Mouse (Mus musculus): ENCODE measurements around the gene Ssb. TPM values are rescaled to one million over a fixed set of nuclear protein-coding genes. Genes with fewer than 3 reads are reported as not detected.
"Not testable (repeated sequence)": the region's sequence is repeated elsewhere in the genome, so short reads cannot be mapped to it uniquely, and the experiment has no call there.

Gene Ssb
- total and polyA plus RNA-seq, 3 experiments: 41.7 to 574 (median 427) TPM

GRCm38 (mm10) chr2:69895502-69896223 lies 34.3 kb downstream of the Ssb start:
- Histone ChIP-seq H3K4me3 (ENCODE audit: low read depth, low read length) (no peak overlapping the region; the same call in 1 of the 2 replicates), H3K4me1 (ENCODE audit: insufficient read depth, low read depth, low read length) (peaks cover 49% of the 10 kb centered on the region), H3K27me3 (ENCODE audit: insufficient read depth, low read length) (no peaks in the 10 kb centered on the region), H3K9me3 (replicated peaks) (no peaks in the 10 kb centered on the region), H3K36me3 (replicated peaks) (peaks cover 10% of the 10 kb centered on the region)
- TF ChIP-seq POLR2AphosphoS5 (IDR thresholded peaks at IDR 0.05; ENCODE audit: insufficient replicate concordance, low read depth, low read length): no peak
- TF ChIP-seq TAL1 (conservative IDR thresholded peaks at IDR 0.05; ENCODE audit: low read depth, low read length): no peak
- peak; percentile 44; the same call in 1 of the 2 replicates for TF ChIP-seq CTCF (IDR thresholded peaks at IDR 0.05; ENCODE audit: low read depth, low read length)
- DNase-seq (ENCODE audit: low spot score): no peak
- ATAC-seq (ENCODE audit: extremely low read depth, insufficient number of reproducible peaks, low FRiP score, poor library complexity, severe bottlenecking): no peak

GRCm38 (mm10) chr2:69896224-69896581 lies 34.8 kb downstream of the Ssb start:
- no peaks in the 10 kb centered on the region for H3K27me3 ChIP-seq (ENCODE audit: insufficient read depth, low read length)
- H3K4me1 ChIP-seq (ENCODE audit: insufficient read depth, low read depth, low read length): peaks cover 43% of the 10 kb centered on the region
- H3K36me3 ChIP-seq (replicated peaks): peaks cover 14% of the 10 kb centered on the region
- TF ChIP-seq GATA2 (IDR thresholded peaks at IDR 0.05; ENCODE audit: borderline replicate concordance, low read depth, low read length) (no peak), POLR2AphosphoS5 (IDR thresholded peaks at IDR 0.05; ENCODE audit: insufficient replicate concordance, low read depth, low read length) (no peak), TAL1 (conservative IDR thresholded peaks at IDR 0.05; ENCODE audit: low read depth, low read length) (no peak), CTCF (IDR thresholded peaks at IDR 0.05; ENCODE audit: low read depth, low read length) (no peak), GATA1 (IDR thresholded peaks at IDR 0.05; ENCODE audit: borderline replicate concordance, low read length) (no peak)
- ATAC-seq (ENCODE audit: extremely low read depth, insufficient number of reproducible peaks, low FRiP score, poor library complexity, severe bottlenecking): no peak
- no peak overlapping the region; the same call in 1 of the 2 replicates for H3K4me3 ChIP-seq (ENCODE audit: low read depth, low read length)
- DNase-seq (ENCODE audit: low spot score): no peak
- no peaks in the 10 kb centered on the region for H3K9me3 ChIP-seq (replicated peaks)

GRCm38 (mm10) chr2:69897039-69897617 lies 35.8 kb downstream of the Ssb start, which contains the start of gene Ubr3:
TSS of gene Ubr3 (plus strand) at chr2:69897246.
- peaks cover 36% of the 10 kb centered on the region for H3K4me1 ChIP-seq (ENCODE audit: insufficient read depth, low read depth, low read length)
- H3K9me3 ChIP-seq (replicated peaks): no peaks in the 10 kb centered on the region
- H3K36me3 ChIP-seq (replicated peaks): peaks cover 22% of the 10 kb centered on the region
- peak within 1 kb of the TSS; percentile 100 for H3K4me3 ChIP-seq (ENCODE audit: low read depth, low read length)
- TF ChIP-seq GATA1 (IDR thresholded peaks at IDR 0.05; ENCODE audit: borderline replicate concordance, low read length) (no peak), TAL1 (conservative IDR thresholded peaks at IDR 0.05; ENCODE audit: low read depth, low read length) (no peak), CTCF (IDR thresholded peaks at IDR 0.05; ENCODE audit: low read depth, low read length) (no peak), POLR2AphosphoS5 (IDR thresholded peaks at IDR 0.05; ENCODE audit: insufficient replicate concordance, low read depth, low read length) (no peak), GATA2 (IDR thresholded peaks at IDR 0.05; ENCODE audit: borderline replicate concordance, low read depth, low read length) (no peak)
- ATAC-seq (ENCODE audit: extremely low read depth, insufficient number of reproducible peaks, low FRiP score, poor library complexity, severe bottlenecking): peak; percentile 84
- H3K27me3 ChIP-seq (ENCODE audit: insufficient read depth, low read length): no peaks in the 10 kb centered on the region
- DNase-seq (ENCODE audit: low spot score): peak; percentile 93

- TF ChIP-seq GATA1 (IDR thresholded peaks at IDR 0.05; ENCODE audit: borderline replicate concordance, low read length): no peak
- TF ChIP-seq POLR2AphosphoS5 (IDR thresholded peaks at IDR 0.05; ENCODE audit: insufficient replicate concordance, low read depth, low read length): no peak
- DNase-seq (ENCODE audit: low spot score) (peak; percentile 32), ATAC-seq (ENCODE audit: extremely low read depth, insufficient number of reproducible peaks, low FRiP score, poor library complexity, severe bottlenecking) (peak; percentile 81)
- Histone ChIP-seq H3K27me3 (ENCODE audit: insufficient read depth, low read length) (no peaks in the 10 kb centered on the region), H3K36me3 (replicated peaks) (peaks cover 26% of the 10 kb centered on the region), H3K4me1 (ENCODE audit: insufficient read depth, low read depth, low read length) (peaks cover 33% of the 10 kb centered on the region), H3K9me3 (replicated peaks) (no peaks in the 10 kb centered on the region), H3K4me3 (ENCODE audit: low read depth, low read length) (peak overlapping the region; percentile 100)
Observed at GRCm38 (mm10) chr2:69897618-69898575, 36.5 kb downstream of the Ssb start.

- no peaks in the 10 kb centered on the region for H3K9me3 ChIP-seq (replicated peaks)
- H3K27me3 ChIP-seq (ENCODE audit: insufficient read depth, low read length): no peaks in the 10 kb centered on the region
- TF ChIP-seq CTCF (IDR thresholded peaks at IDR 0.05; ENCODE audit: low read depth, low read length) (no peak), POLR2AphosphoS5 (IDR thresholded peaks at IDR 0.05; ENCODE audit: insufficient replicate concordance, low read depth, low read length) (no peak), GATA1 (IDR thresholded peaks at IDR 0.05; ENCODE audit: borderline replicate concordance, low read length) (no peak), TAL1 (conservative IDR thresholded peaks at IDR 0.05; ENCODE audit: low read depth, low read length) (no peak), GATA2 (IDR thresholded peaks at IDR 0.05; ENCODE audit: borderline replicate concordance, low read depth, low read length) (no peak)
- DNase-seq (ENCODE audit: low spot score): no peak
- H3K4me3 ChIP-seq (ENCODE audit: low read depth, low read length): no peak overlapping the region
- peaks cover 8% of the 10 kb centered on the region for H3K4me1 ChIP-seq (ENCODE audit: insufficient read depth, low read depth, low read length)
- ATAC-seq (ENCODE audit: extremely low read depth, insufficient number of reproducible peaks, low FRiP score, poor library complexity, severe bottlenecking): no peak
- H3K36me3 ChIP-seq (replicated peaks): peaks cover 42% of the 10 kb centered on the region
Observed at GRCm38 (mm10) chr2:69903541-69903940, 42.2 kb downstream of the Ssb start.

GRCm38 (mm10) chr2:69907394-69907793 lies 46.0 kb downstream of the Ssb start:
- not testable (repeated sequence) for DNase-seq (ENCODE audit: low spot score); H3K27me3 ChIP-seq (ENCODE audit: insufficient read depth, low read length); ATAC-seq (ENCODE audit: extremely low read depth, insufficient number of reproducible peaks, low FRiP score, poor library complexity, severe bottlenecking); H3K4me3 ChIP-seq (ENCODE audit: low read depth, low read length); H3K9me3 ChIP-seq (replicated peaks); H3K4me1 ChIP-seq (ENCODE audit: insufficient read depth, low read depth, low read length)
- H3K36me3 ChIP-seq (replicated peaks): peaks cover 29% of the 10 kb centered on the region
